Mouse (Mus musculus) myocyte (in vitro differentiated cells): ENCODE measurements around the gene Lrrc15. TPM values are rescaled to one million over a fixed set of nuclear protein-coding genes. Genes with fewer than 3 reads are reported as not detected.

Experiments
- H3K27me3 ChIP-seq: one replicate; pipeline ENCODE4 v1.6.1; 2011; ENCODE audit not compliant: control insufficient read depth, insufficient read depth, insufficient read length
- H3K36me3 ChIP-seq: one replicate; pipeline ENCODE4 v1.6.1; 2011; ENCODE audit not compliant: control insufficient read depth, insufficient read depth
- H3K4me2 ChIP-seq: one replicate; pipeline ENCODE4 v1.6.1; 2011; ENCODE audit warnings: low read depth, control low read depth
- H3K4me3 ChIP-seq: one replicate; pipeline ENCODE4 v1.5.1; 2011; ENCODE audit warnings: mild to moderate bottlenecking, control low read depth, moderate library complexity
- H3K79me2 ChIP-seq: one replicate; pipeline ENCODE4 v1.6.1; 2011; ENCODE audit not compliant: control insufficient read depth, insufficient read depth
- H3ac ChIP-seq: one replicate; pipeline ENCODE4 v1.6.1; 2011; ENCODE audit not compliant: control insufficient read depth, insufficient read length
- CEBPB ChIP-seq: IDR thresholded peaks from 2 replicates; pipeline ENCODE4 v1.6.1; 2011; ENCODE audit warnings: mild to moderate bottlenecking, moderate library complexity; ENCODE audit not compliant: poor library complexity, insufficient read depth, severe bottlenecking
- E2F4 ChIP-seq: IDR thresholded peaks from one replicate; pipeline ENCODE4 v1.6.1; 2011; ENCODE audit warnings: mild to moderate bottlenecking, control low read depth, moderate library complexity; ENCODE audit not compliant: insufficient read depth
- MAX ChIP-seq: IDR thresholded peaks from one replicate; pipeline ENCODE4 v1.6.1; 2011; ENCODE audit warnings: low read depth, mild to moderate bottlenecking, control low read depth
- MYOD1 ChIP-seq, 3 experiments: IDR thresholded peaks; one replicate each; pipeline ENCODE4 v1.6.1; 2011; ENCODE audit warnings: control low read depth in 2 of 3, low read depth in 2 of 3, mild to moderate bottlenecking in 2 of 3, moderate library complexity in 1 of 3; ENCODE audit not compliant: insufficient read length in 2 of 3, control insufficient read depth in 1 of 3
- MYOG ChIP-seq, 3 experiments: IDR thresholded peaks; one replicate each; pipeline ENCODE4 v1.6.1; 2011; ENCODE audit warnings: control low read depth in 2 of 3, low read depth in 2 of 3, mild to moderate bottlenecking in 2 of 3; ENCODE audit not compliant: insufficient read length in 2 of 3, control insufficient read depth in 1 of 3, insufficient read depth in 1 of 3
- POLR2A ChIP-seq: IDR thresholded peaks from one replicate; pipeline ENCODE4 v1.6.1; 2011; ENCODE audit warnings: low read depth, mild to moderate bottlenecking, control low read depth, moderate library complexity; ENCODE audit not compliant: insufficient read length
- POLR2AphosphoS2 ChIP-seq: IDR thresholded peaks from one replicate; pipeline ENCODE4 v1.6.1; 2011; ENCODE audit warnings: low read depth, control low read depth; ENCODE audit not compliant: insufficient read length
- REST ChIP-seq: IDR thresholded peaks from one replicate; pipeline ENCODE4 v1.6.1; 2011; ENCODE audit warnings: mild to moderate bottlenecking, control low read depth, moderate library complexity; ENCODE audit not compliant: insufficient read depth, insufficient read length
- SRF ChIP-seq: IDR thresholded peaks from one replicate; pipeline ENCODE4 v1.6.1; 2011; ENCODE audit warnings: low read depth; ENCODE audit not compliant: control insufficient read depth, insufficient read length
- TCF12 ChIP-seq: IDR thresholded peaks from one replicate; pipeline ENCODE4 v1.6.1; 2011; ENCODE audit warnings: mild to moderate bottlenecking, control low read depth; ENCODE audit not compliant: poor library complexity, insufficient read depth, severe bottlenecking
- TCF3 ChIP-seq: IDR thresholded peaks from one replicate; pipeline ENCODE4 v1.6.1; 2011; ENCODE audit warnings: low read depth, control low read depth; ENCODE audit not compliant: insufficient read length
- USF1 ChIP-seq: IDR thresholded peaks from one replicate; pipeline ENCODE4 v1.6.1; 2011; ENCODE audit warnings: low read depth, mild to moderate bottlenecking, control low read depth, moderate library complexity
- polyA plus RNA-seq: library from polyadenylated mRNA; unstranded; fragments of >200 nt; fragmentation: generic; extraction: Trizol; gene quantifications from one replicate; pipeline ENCODE4 v1.2.1, GENCODE M21; 2012; ENCODE audit warnings: missing spikeins

The Lrrc15 gene
- polyA plus RNA-seq, 1 experiment: 0.04 TPM

- Histone ChIP-seq H3ac (no peak overlapping the region), H3K27me3 (no peaks in the 10 kb centered on the region), H3K4me2 (no peak overlapping the region), H3K79me2 (no peaks in the 10 kb centered on the region), H3K4me3 (no peak overlapping the region), H3K36me3 (no peaks in the 10 kb centered on the region)
- TF ChIP-seq TCF3 (no peak), POLR2AphosphoS2 (peak; percentile 15)
Measured at GRCm38 (mm10) chr16:30303411-30303810, 20.4 kb upstream of the Lrrc15 start.

GRCm38 (mm10) chr16:30302686-30303085, 19.6 kb upstream of the Lrrc15 start:
- H3K4me3 ChIP-seq: no peak overlapping the region
- H3ac ChIP-seq: no peak overlapping the region
- no peaks in the 10 kb centered on the region for H3K79me2 ChIP-seq
- no peaks in the 10 kb centered on the region for H3K27me3 ChIP-seq
- no peaks in the 10 kb centered on the region for H3K36me3 ChIP-seq
- H3K4me2 ChIP-seq: no peak overlapping the region
- TF ChIP-seq POLR2AphosphoS2: peak; percentile 37
- no peak for TF ChIP-seq USF1

GRCm38 (mm10) chr16:30299711-30300277, 16.7 kb upstream of the Lrrc15 start:
- TF ChIP-seq USF1: no peak
- peak; percentile 62 for TF ChIP-seq REST
- H3K27me3 ChIP-seq: no peaks in the 10 kb centered on the region

GRCm38 (mm10) chr16:30297450-30297849, 14.4 kb upstream of the Lrrc15 start:
- H3K36me3 ChIP-seq: no peaks in the 10 kb centered on the region
- no peak overlapping the region for H3K4me3 ChIP-seq
- no peak for TF ChIP-seq POLR2AphosphoS2
- TF ChIP-seq TCF12: no peak
- TF ChIP-seq POLR2A: no peak
- TF ChIP-seq MYOD1 (IDR thresholded peaks at IDR 0.05; ENCODE audit: control insufficient read depth in 1 of 3, insufficient read length in 2 of 3, low read depth in 2 of 3): no peak
- TF ChIP-seq CEBPB: no peak
- no peak for TF ChIP-seq SRF
- TF ChIP-seq TCF3: no peak
- TF ChIP-seq USF1: no peak
- no peak for TF ChIP-seq REST
- no peak for TF ChIP-seq MAX
- TF ChIP-seq MYOG (IDR thresholded peaks at IDR 0.05; ENCODE audit: control insufficient read depth in 1 of 3, insufficient read depth in 1 of 3, insufficient read length in 2 of 3, low read depth in 2 of 3): no peak
- no peak for TF ChIP-seq E2F4
- H3K79me2 ChIP-seq: no peaks in the 10 kb centered on the region
- no peaks in the 10 kb centered on the region for H3K27me3 ChIP-seq
- H3K4me2 ChIP-seq: no peak overlapping the region
- H3ac ChIP-seq: no peak overlapping the region

More at GRCm38 (mm10) chr16:30299711-30300277, 16.7 kb upstream of the Lrrc15 start:
- H3ac ChIP-seq: no peak overlapping the region
- no peaks in the 10 kb centered on the region for H3K79me2 ChIP-seq
- H3K4me3 ChIP-seq: no peak overlapping the region
- H3K4me2 ChIP-seq: no peak overlapping the region
- no peaks in the 10 kb centered on the region for H3K36me3 ChIP-seq

GRCm38 (mm10) chr16:30296601-30297275, 13.7 kb upstream of the Lrrc15 start:
- Histone ChIP-seq H3K4me3 (no peak overlapping the region), H3K4me2 (no peak overlapping the region), H3ac (no peak overlapping the region), H3K36me3 (no peaks in the 10 kb centered on the region), H3K27me3 (no peaks in the 10 kb centered on the region), H3K79me2 (no peaks in the 10 kb centered on the region)
- TF ChIP-seq USF1: no peak
- no peak for TF ChIP-seq REST
- TF ChIP-seq TCF12: no peak
- TF ChIP-seq E2F4: no peak
- TF ChIP-seq TCF3: no peak
- no peak for TF ChIP-seq CEBPB
- TF ChIP-seq MYOD1 (IDR thresholded peaks at IDR 0.05; ENCODE audit: control insufficient read depth in 1 of 3, insufficient read length in 2 of 3, low read depth in 2 of 3): no peak
- TF ChIP-seq SRF: no peak
- no peak for TF ChIP-seq POLR2A
- TF ChIP-seq MAX: no peak
- no peak for TF ChIP-seq MYOG (IDR thresholded peaks at IDR 0.05; ENCODE audit: control insufficient read depth in 1 of 3, insufficient read depth in 1 of 3, insufficient read length in 2 of 3, low read depth in 2 of 3)
- no peak for TF ChIP-seq POLR2AphosphoS2
